Mouse (Mus musculus) hindbrain, embryonic 10.5 days (tissue): ENCODE measurements around the gene Gm3415. TPM values are rescaled to one million over a fixed set of nuclear protein-coding genes. Genes with fewer than 3 reads are reported as not detected.
"Not testable (repeated sequence)": the region's sequence is repeated elsewhere in the genome, so short reads cannot be mapped to it uniquely, and the experiment has no call there.

Source experiments
- DNase-seq: peaks from one replicate; pipeline ENCODE4 v3.0.0-alpha.2; 2017; ENCODE audit warnings: low spot score
- H3K27ac ChIP-seq: fragments of 300-500 bp; sonication (generic); 2 replicates; pipeline ENCODE4 v1.5.1; 2016; ENCODE audit warnings: mild to moderate bottlenecking, moderate library complexity
- H3K27me3 ChIP-seq: fragments of 300-500 bp; sonication (generic); 2 replicates; pipeline ENCODE4 v1.6.1; 2016; ENCODE audit warnings: mild to moderate bottlenecking; ENCODE audit not compliant: poor library complexity, insufficient read depth, severe bottlenecking
- H3K36me3 ChIP-seq: fragments of 300-500 bp; sonication (generic); 2 replicates; pipeline ENCODE4 v1.6.1; 2016; ENCODE audit warnings: mild to moderate bottlenecking, moderate library complexity
- H3K4me1 ChIP-seq: fragments of 300-500 bp; sonication (generic); replicated peaks from 2 replicates; pipeline ENCODE4 v1.6.1; 2016; ENCODE audit warnings: mild to moderate bottlenecking
- H3K4me3 ChIP-seq: fragments of 300-500 bp; sonication (generic); 2 replicates; pipeline ENCODE4 v1.5.1; 2016; ENCODE audit warnings: mild to moderate bottlenecking, moderate library complexity
- H3K9me3 ChIP-seq: fragments of 300-500 bp; sonication (generic); 2 replicates; pipeline ENCODE4 v1.6.1; 2016; ENCODE audit warnings: mild to moderate bottlenecking, moderate library complexity
- WGBS: fragments of 180-500 bp; shearing (Covaris S2); methylation state at CpG from one replicate; pipeline ENCODE4 v1.1.7; 2016; 5-methylcytosine and 5-hydroxymethylcytosine counted together
- polyA plus RNA-seq: library from polyadenylated mRNA; unstranded; fragments of >200 nt; fragmentation: Nextera tagmentation; extraction: Ambion mirVana; gene quantifications from 2 replicates; pipeline ENCODE4 v1.2.1, GENCODE M21; 2016

The Gm3415 gene
- polyA plus RNA-seq, 1 experiment from 2014 or later = not detected

- peaks cover 18% of the 10 kb centered on the region for H3K4me1 ChIP-seq
- no peaks in the 10 kb centered on the region for H3K9me3 ChIP-seq
- no peak overlapping the region for H3K27ac ChIP-seq
- WGBS = 72% methylated on average over 8 of the region's 8 CpGs
- no peak for DNase-seq
- H3K4me3 ChIP-seq = no peak overlapping the region
- peaks cover 98% of the 10 kb centered on the region for H3K27me3 ChIP-seq
- no peaks in the 10 kb centered on the region for H3K36me3 ChIP-seq
Observed at GRCm38 (mm10) chr5:146586357-146587070, 30.6 kb downstream of the Gm3415 start.

- no peak overlapping the region for H3K4me3 ChIP-seq
- H3K27me3 ChIP-seq = peaks cover 91% of the 10 kb centered on the region
- no peaks in the 10 kb centered on the region for H3K36me3 ChIP-seq
- H3K9me3 ChIP-seq = peaks cover 10% of the 10 kb centered on the region
- WGBS = 87% methylated on average over 4 of the region's 4 CpGs
- no peak overlapping the region for H3K27ac ChIP-seq
- H3K4me1 ChIP-seq = peaks cover 11% of the 10 kb centered on the region; the same call in 1 of the 2 replicates
- DNase-seq = no peak
Observed at GRCm38 (mm10) chr5:146590987-146591386, 35.1 kb downstream of the Gm3415 start.

- Histone ChIP-seq H3K4me3 (no peak overlapping the region), H3K4me1 (peaks cover 11% of the 10 kb centered on the region; the same call in 1 of the 2 replicates), H3K36me3 (no peaks in the 10 kb centered on the region), H3K27ac (no peak overlapping the region), H3K27me3 (peaks cover 90% of the 10 kb centered on the region), H3K9me3 (peaks cover 10% of the 10 kb centered on the region)
- DNase-seq = no peak
- 93% methylated on average over 4 of the region's 4 CpGs for WGBS
Observed at GRCm38 (mm10) chr5:146591636-146592035, 35.7 kb downstream of the Gm3415 start.

- Histone ChIP-seq H3K4me3 (no peak overlapping the region), H3K36me3 (no peaks in the 10 kb centered on the region), H3K9me3 (peaks cover 10% of the 10 kb centered on the region), H3K4me1 (peaks cover 11% of the 10 kb centered on the region; the same call in 1 of the 2 replicates), H3K27ac (no peak overlapping the region), H3K27me3 (peaks cover 90% of the 10 kb centered on the region)
- DNase-seq = peak; percentile 83
- WGBS = 27% methylated on average over 5 of the region's 5 CpGs
Observed at GRCm38 (mm10) chr5:146592580-146592979, 36.6 kb downstream of the Gm3415 start.

- H3K4me3 ChIP-seq = no peak overlapping the region
- peaks cover 12% of the 10 kb centered on the region for H3K9me3 ChIP-seq
- no peaks in the 10 kb centered on the region for H3K36me3 ChIP-seq
- peaks cover 11% of the 10 kb centered on the region; the same call in 1 of the 2 replicates for H3K4me1 ChIP-seq
- H3K27me3 ChIP-seq = peaks cover 64% of the 10 kb centered on the region
- H3K27ac ChIP-seq = no peak overlapping the region
- WGBS = 85% methylated on average over 18 of the region's 18 CpGs
- no peak for DNase-seq
Observed at GRCm38 (mm10) chr5:146596612-146597502, 40.9 kb downstream of the Gm3415 start.

- Histone ChIP-seq H3K9me3 (peaks cover 12% of the 10 kb centered on the region), H3K27ac (no peak overlapping the region), H3K27me3 (peaks cover 62% of the 10 kb centered on the region), H3K36me3 (no peaks in the 10 kb centered on the region), H3K4me3 (no peak overlapping the region), H3K4me1 (peaks cover 4% of the 10 kb centered on the region; the same call in 1 of the 2 replicates)
- WGBS = 93% methylated on average over 10 of the region's 10 CpGs
- no peak for DNase-seq
Observed at GRCm38 (mm10) chr5:146597503-146597874, 41.6 kb downstream of the Gm3415 start.

- 89% methylated on average over 27 of the region's 27 CpGs for WGBS
- Histone ChIP-seq H3K27me3 (peaks cover 54% of the 10 kb centered on the region), H3K4me1 (no peaks in the 10 kb centered on the region), H3K36me3 (no peaks in the 10 kb centered on the region), H3K4me3 (no peak overlapping the region), H3K27ac (no peak overlapping the region), H3K9me3 (peaks cover 12% of the 10 kb centered on the region)
- no peak for DNase-seq
Observed at GRCm38 (mm10) chr5:146598215-146599119, 42.5 kb downstream of the Gm3415 start.

GRCm38 (mm10) chr5:146599216-146599615 is 43.3 kb downstream of the Gm3415 start:
- 89% methylated on average over 7 of the region's 7 CpGs for WGBS
- not testable (repeated sequence) for H3K4me1 ChIP-seq, H3K36me3 ChIP-seq, H3K4me3 ChIP-seq, H3K9me3 ChIP-seq, H3K27ac ChIP-seq, DNase-seq
- H3K27me3 ChIP-seq = peaks cover 50% of the 10 kb centered on the region

GRCm38 (mm10) chr5:146599970-146600369 is 44.0 kb downstream of the Gm3415 start:
- Histone ChIP-seq H3K36me3 (no peaks in the 10 kb centered on the region), H3K27ac (no peak overlapping the region), H3K4me3 (no peak overlapping the region), H3K4me1 (no peaks in the 10 kb centered on the region), H3K9me3 (0 out of 2 replicates have a peak, but pooled peaks cover 2% of the 10 kb centered on the region), H3K27me3 (peaks cover 43% of the 10 kb centered on the region)
- WGBS = 85% methylated on average over 5 of the region's 5 CpGs
- no peak for DNase-seq

- no peak for DNase-seq
- H3K4me3 ChIP-seq = no peak overlapping the region
- H3K27me3 ChIP-seq = peaks cover 4% of the 10 kb centered on the region; the same call in 1 of the 2 replicates
- no peak overlapping the region for H3K27ac ChIP-seq
- peaks cover 22% of the 10 kb centered on the region for H3K4me1 ChIP-seq
- WGBS = 85% methylated on average over 5 of the region's 5 CpGs
- no peaks in the 10 kb centered on the region for H3K36me3 ChIP-seq
- H3K9me3 ChIP-seq = 0 out of 2 replicates have a peak, but pooled peaks cover 2% of the 10 kb centered on the region
Observed at GRCm38 (mm10) chr5:146606221-146606620, 50.3 kb downstream of the Gm3415 start.

GRCm38 (mm10) chr5:146606895-146607294 is 51.0 kb downstream of the Gm3415 start:
- Histone ChIP-seq H3K27me3 (peaks cover 4% of the 10 kb centered on the region; the same call in 1 of the 2 replicates), H3K36me3 (no peaks in the 10 kb centered on the region), H3K9me3 (no peaks in the 10 kb centered on the region), H3K27ac (no peak overlapping the region), H3K4me1 (peaks cover 24% of the 10 kb centered on the region), H3K4me3 (no peak overlapping the region)
- DNase-seq = no peak
- 91% methylated on average over 5 of the region's 5 CpGs for WGBS

GRCm38 (mm10) chr5:146607816-146608215 is 51.9 kb downstream of the Gm3415 start:
- peaks cover 24% of the 10 kb centered on the region for H3K4me1 ChIP-seq
- H3K36me3 ChIP-seq = no peaks in the 10 kb centered on the region
- H3K9me3 ChIP-seq = no peaks in the 10 kb centered on the region
- DNase-seq = no peak
- 82% methylated on average over 5 of the region's 5 CpGs for WGBS
- H3K27me3 ChIP-seq = peaks cover 4% of the 10 kb centered on the region; the same call in 1 of the 2 replicates
- H3K4me3 ChIP-seq = no peak overlapping the region
- H3K27ac ChIP-seq = no peak overlapping the region
